Mouse (Mus musculus) right cerebral cortex, postnatal 25 days (tissue): ENCODE data around the gene D930007J09Rik.
A peak's percentile ranks its signal among the peaks of the same experiment; 100 is the strongest.

ENCODE experiments used
- DNase-seq: peaks from one replicate; pipeline ENCODE4 v3.0.0; 2022

D930007J09Rik gene

GRCm38 (mm10) chr13:32819241-32819640 is 16.6 kb upstream of the D930007J09Rik start:
- DNase-seq = no peak

DNA sequence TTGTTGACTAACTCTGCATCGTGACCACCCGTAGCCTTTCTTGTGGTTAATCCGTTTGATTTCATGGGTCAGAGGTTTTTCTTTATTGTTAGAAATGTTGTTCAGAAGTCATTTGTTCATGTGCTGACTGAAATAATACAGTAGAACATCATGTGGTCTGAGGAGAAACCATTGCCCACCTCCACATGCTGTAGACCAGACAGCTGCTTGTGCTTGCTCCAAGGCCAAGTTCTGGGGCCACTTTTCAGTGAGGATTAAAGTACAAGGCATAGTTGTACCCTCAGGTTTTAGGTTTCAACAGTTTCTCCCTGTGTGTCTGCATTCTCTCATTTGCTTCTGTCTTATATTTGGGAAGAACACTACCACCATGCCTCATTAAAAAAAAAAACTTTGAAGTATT is 5.0 kb upstream of the D930007J09Rik start:
- no peak for DNase-seq

GRCm38 (mm10) chr13:32806820-32807219 is 4.2 kb upstream of the D930007J09Rik start:
- DNase-seq = no peak

- no peak for DNase-seq
These were observed 1.2 kb upstream of the D930007J09Rik start for GRCm38 (mm10) chr13:32803701-32804345.

DNA sequence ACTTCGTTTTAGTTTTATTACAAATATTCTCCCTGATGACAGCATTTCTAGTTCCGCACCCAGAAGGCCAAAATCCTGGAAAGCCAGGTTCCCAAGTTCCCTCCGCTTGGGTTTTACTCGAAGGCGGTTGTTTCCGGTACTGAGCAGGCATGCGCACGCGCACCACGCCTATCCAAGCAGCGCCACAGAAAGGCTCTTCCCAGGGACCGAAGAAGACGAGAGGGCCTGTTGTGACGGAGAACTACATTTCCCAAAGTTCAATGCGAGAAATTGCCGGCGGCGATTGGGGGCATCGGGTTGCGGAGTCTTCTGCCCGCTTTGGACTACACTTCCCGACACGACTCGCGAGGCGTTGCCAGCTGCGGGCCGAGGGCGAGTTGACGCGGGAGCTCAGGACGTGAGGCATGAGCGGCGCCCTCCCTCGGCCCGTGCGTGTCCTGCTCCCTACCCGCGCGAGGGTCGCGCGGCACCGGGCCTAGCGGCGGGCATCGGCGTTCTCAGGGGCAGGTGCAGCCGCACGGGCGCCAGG is 892 bp downstream of the D930007J09Rik start, which contains the start of gene Wrnip1:
Gene Wrnip1 (plus strand): TSS at position 346 of the 529 bp plus-strand sequence.
- peak; percentile 97 for DNase-seq

- DNase-seq = no peak
These were observed 1.8 kb downstream of the D930007J09Rik start for GRCm38 (mm10) chr13:32800859-32801258.

GRCm38 (mm10) chr13:32799131-32799530 is 3.5 kb downstream of the D930007J09Rik start:
- no peak for DNase-seq

DNA sequence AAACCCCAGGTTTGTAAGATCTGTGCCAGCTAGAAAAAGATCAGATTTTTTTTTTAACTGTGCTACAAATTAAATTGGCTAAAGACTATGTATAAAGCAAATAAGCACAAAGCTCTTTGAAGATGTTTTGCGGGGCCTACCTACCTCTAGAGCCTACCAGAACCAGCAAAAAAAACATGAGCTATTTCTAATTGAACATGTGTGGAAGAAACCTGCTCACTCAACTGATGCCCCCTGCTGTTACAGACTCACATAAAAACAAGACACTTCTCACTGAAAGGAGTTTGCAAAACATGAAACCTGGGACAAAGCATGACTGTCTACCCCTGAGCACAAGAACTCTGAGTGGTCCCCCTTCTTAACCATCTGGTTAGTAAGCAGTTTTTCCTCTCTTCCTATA is 5.6 kb downstream of the D930007J09Rik start:
- DNase-seq = no peak

GRCm38 (mm10) chr13:32795166-32795565 is 7.5 kb downstream of the D930007J09Rik start:
- no peak for DNase-seq

- DNase-seq = no peak
These were observed 8.0 kb downstream of the D930007J09Rik start for GRCm38 (mm10) chr13:32794619-32795018.

GRCm38 (mm10) chr13:32789781-32790180 is 12.9 kb downstream of the D930007J09Rik start:
- no peak for DNase-seq

DNA sequence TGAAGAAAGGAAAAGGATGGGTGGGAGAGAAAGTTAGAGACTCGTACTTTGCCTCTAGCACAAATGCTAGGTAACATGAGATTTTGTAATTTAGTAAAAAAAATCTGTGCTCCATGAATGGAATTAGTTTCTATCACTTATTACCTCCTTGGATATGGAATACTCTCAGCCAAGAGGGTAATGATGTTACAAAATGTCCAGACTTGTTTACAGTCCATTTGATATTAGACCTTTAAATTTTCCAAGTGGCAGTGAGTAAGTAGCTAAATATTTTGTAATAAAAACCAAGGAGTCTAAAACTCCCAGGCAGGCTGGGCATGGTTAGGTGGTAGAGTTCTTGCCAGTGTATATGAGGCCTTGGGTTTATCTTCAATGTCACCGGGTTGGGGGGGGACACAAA is 15.1 kb downstream of the D930007J09Rik start:
- DNase-seq = no peak

- no peak for DNase-seq
These were observed 18.8 kb downstream of the D930007J09Rik start, which contains the start of gene Mylk4 for GRCm38 (mm10) chr13:32783816-32784215. TSS of gene Mylk4 (minus strand) at chr13:32783954.

DNA sequence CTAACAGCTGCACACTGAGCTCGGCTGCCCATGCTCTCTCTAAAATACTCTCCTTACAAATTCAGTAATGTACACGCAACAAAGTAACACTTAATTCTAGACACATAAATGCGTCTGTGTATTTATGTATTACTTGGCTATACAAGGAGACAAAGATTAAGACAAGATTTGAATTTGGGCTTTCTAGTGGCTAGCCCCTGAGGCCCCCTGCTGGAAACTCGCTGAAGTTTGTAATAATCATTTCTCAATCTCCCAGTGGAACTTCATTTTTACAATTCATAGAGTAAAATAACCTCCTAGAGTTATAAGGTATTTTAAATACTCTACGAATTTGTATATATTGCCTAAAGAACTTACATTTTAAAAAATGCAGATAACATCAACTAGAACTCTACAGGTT is 19.6 kb downstream of the D930007J09Rik start:
- no peak for DNase-seq

DNA sequence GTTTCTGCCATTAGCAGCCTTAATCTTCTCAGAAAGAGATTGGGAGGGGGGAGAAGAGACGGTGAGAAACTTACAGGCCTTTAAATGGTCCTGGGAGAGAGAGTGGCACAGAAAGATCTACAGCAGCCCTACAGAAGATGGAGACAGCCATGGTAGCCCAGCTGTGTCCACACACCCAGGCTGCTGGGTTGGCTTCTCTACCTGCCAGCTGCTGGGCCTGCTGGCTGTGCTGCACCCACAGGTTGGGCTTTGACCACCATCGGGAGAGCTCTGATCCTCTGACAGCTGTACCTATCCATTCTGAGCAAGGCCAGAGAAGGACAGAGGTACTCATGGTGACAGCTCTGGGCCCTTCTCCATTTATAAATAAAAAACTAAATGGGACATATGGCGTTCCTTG is 23.8 kb downstream of the D930007J09Rik start:
- DNase-seq = no peak

- no peak for DNase-seq
These were observed 26.3 kb downstream of the D930007J09Rik start for GRCm38 (mm10) chr13:32776350-32776749.

GRCm38 (mm10) chr13:32775889-32776288 is 26.8 kb downstream of the D930007J09Rik start:
- no peak for DNase-seq

GRCm38 (mm10) chr13:32769960-32770359 is 32.7 kb downstream of the D930007J09Rik start:
- no peak for DNase-seq

GRCm38 (mm10) chr13:32768104-32768503 is 34.5 kb downstream of the D930007J09Rik start:
- DNase-seq = no peak

DNA sequence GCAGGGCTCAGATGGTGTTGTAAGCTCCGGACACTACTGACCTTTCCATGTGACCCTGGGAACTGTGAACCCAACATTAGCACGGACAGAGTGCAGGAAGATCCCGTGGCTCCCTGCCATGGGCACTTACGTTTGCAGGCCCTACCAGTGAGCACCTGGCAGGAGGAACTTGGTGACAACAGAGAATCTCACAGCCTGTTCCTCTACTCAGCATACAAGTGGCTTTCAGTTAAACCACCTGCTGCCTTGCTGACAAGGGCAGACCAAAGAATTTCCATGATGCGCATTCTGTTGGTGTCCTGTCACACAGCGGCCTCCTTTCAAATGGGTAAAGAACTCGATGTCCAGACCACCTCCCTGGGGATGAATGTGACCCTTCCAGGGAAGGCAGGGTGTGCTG is 38.2 kb downstream of the D930007J09Rik start:
- no peak for DNase-seq

- no peak for DNase-seq
These were observed 39.5 kb downstream of the D930007J09Rik start for GRCm38 (mm10) chr13:32763141-32763540.

DNA sequence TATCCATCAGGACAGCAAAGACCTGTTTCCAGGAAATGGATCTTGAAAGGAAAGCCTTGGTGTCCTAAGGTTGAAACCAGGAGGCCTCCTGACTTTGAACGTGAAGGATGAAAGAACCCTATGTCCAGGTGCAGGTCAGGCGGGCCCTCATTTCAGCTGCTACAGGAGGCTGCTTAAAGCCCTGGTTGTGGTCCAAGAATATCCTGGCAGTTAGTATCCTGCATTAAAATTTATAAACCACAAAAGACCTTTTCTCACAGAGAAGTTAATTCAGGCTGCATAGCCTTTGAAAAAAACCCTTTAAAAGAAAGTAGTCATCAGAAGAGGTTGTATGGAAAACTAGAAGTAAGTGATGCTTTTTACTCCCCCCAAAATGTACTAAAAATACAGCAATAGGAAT is 41.9 kb downstream of the D930007J09Rik start:
- no peak for DNase-seq

DNA sequence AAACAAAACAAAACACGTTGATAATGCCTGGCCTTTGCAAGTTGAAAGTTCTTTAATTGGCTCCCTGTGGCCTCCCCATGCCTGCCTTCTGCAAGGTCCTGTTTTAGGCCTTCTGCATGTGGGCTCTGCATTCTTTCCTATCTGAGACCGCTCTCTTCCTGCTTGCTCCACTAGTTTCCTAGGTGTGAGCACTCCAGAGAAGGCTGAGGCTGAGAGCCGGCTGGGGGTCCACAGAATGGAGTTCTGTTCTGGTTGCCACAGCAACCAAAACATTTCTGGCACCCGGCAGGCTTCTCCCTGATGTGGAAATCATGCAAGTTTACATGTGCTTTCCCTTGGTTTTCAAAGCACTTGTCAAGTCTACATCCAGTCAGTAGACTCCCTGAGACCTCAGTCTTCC is 43.6 kb downstream of the D930007J09Rik start:
- DNase-seq = no peak
